Mouse (Mus musculus): ENCODE data around the gene Gm815. TPM values are rescaled to one million over a fixed set of nuclear protein-coding genes. Genes with fewer than 3 reads are reported as not detected.

The Gm815 gene
- polyA plus RNA-seq (2016; fragmentation: Nextera tagmentation; extraction: Ambion mirVana) = not detected in 2 replicates

DNA sequence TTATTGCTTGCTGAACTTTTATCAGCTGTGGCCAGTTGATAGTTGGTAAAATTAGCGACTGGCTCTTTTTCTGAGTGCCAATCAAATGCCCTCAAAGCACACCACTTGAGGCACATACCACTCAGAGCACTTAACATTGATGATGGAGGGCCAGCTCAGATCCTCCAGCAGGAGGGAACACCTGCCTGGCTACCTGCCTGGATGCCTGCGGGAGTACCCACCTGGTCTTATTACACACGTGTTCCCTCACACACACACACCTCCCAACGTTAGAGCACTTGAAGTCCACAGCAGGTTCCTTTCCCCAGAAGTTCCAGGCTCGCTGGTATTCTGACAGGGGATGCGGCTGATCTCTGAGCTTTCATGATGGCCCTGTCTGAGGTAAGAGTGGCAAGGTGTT, at the start of gene Gm815:
TSS of gene Gm815 (plus strand) at position 266 of the 400 bp plus-strand sequence.
- Histone ChIP-seq H3K9me3 (replicated peaks) (no peaks in the 10 kb centered on the region), H3K4me2 (no peak within 1 kb of the TSS), H3K9ac (no peak within 1 kb of the TSS), H3K4me3 (no peak within 1 kb of the TSS), H3K27ac (no peak within 1 kb of the TSS), H3K36me3 (no peaks in the 10 kb centered on the region), H3K27me3 (replicated peaks) (no peaks in the 10 kb centered on the region), H3K4me1 (no peaks in the 10 kb centered on the region)
- no peak for ATAC-seq
- WGBS (ENCODE audit: insufficient replicate concordance) = 60% methylated on average over 6 of the region's 6 CpGs

DNA sequence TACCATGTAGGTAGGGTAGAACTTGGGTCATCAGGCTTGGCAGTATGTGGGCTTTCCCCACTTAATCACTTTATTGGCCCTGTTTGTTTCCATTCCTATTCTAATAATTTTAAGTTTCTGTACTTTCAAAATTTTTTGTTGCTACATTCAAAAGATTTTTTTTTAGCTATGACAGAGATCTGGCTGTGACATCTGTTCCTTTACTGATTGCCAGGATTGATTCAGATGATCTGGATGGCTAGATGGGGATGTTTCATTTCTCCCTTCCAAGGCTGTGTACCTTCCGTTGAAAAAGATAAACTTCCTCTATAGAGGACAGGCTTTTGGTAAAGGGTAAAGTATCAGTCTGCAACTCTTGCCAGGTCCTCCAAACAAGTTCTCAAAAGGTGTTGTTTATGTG, 48.1 kb upstream of the Gm815 start:
- ATAC-seq = no peak
- H3K9ac ChIP-seq = no peak overlapping the region
- H3K4me3 ChIP-seq = no peak overlapping the region
- WGBS (ENCODE audit: insufficient replicate concordance) = 43% methylated on average over 1 of the region's 1 CpGs
- H3K27me3 ChIP-seq (replicated peaks) = no peaks in the 10 kb centered on the region
- H3K27ac ChIP-seq = no peak overlapping the region
- no peak overlapping the region for H3K4me2 ChIP-seq
- no peaks in the 10 kb centered on the region for H3K4me1 ChIP-seq
- no peaks in the 10 kb centered on the region for H3K36me3 ChIP-seq
- H3K9me3 ChIP-seq (replicated peaks) = no peaks in the 10 kb centered on the region

DNA sequence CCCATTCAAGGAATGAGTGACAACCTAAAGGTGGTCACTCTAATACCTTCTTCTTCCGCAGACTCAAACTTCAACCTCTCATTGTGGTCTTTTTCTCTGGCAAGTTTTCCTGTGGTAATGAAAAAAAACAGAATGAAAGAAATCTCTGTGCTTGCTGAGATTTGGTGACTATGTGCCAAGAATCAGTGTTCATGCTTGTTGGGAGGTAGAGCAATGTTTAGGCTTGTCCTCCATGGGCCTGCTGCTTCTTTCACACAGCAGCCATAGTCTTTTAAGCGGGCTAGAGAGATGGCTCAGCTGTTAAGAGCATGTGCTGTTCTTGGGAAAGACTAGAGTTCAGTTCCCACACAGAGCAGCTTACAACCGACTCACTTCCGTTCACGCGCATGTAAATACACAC, 41.8 kb upstream of the Gm815 start:
- Histone ChIP-seq H3K27ac (no peak overlapping the region), H3K4me1 (peaks cover 5% of the 10 kb centered on the region; the same call in 1 of the 2 replicates), H3K9ac (no peak overlapping the region), H3K4me2 (no peak overlapping the region), H3K36me3 (no peaks in the 10 kb centered on the region), H3K4me3 (no peak overlapping the region), H3K27me3 (replicated peaks) (no peaks in the 10 kb centered on the region), H3K9me3 (replicated peaks) (no peaks in the 10 kb centered on the region)
- WGBS (ENCODE audit: insufficient replicate concordance) = 83% methylated on average over 6 of the region's 6 CpGs
- ATAC-seq = no peak

DNA sequence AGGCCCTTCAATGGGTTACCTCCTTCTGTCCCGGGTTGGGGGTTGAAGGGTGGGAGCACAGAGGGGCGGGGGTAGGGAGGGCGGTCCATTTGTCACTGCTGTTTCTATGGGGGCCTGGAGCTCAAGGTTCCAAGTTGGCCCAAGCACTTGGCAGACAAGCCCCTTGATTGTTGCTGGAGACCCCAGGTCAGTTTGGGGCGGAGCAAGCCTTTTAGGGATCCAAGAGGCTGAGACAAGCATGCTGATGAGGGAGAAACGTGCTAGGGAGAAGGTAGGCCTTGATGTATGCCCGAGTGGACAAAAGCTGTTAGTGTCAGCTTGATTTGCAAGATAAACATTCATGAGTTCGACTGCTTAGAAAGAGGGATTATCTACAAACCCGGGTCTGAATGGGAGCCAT, 40.9 kb upstream of the Gm815 start:
- no peaks in the 10 kb centered on the region for H3K9me3 ChIP-seq (replicated peaks)
- no peaks in the 10 kb centered on the region for H3K27me3 ChIP-seq (replicated peaks)
- H3K4me2 ChIP-seq = peak overlapping the region; percentile 59
- no peaks in the 10 kb centered on the region for H3K36me3 ChIP-seq
- H3K27ac ChIP-seq = no peak overlapping the region
- H3K4me3 ChIP-seq = no peak overlapping the region
- H3K9ac ChIP-seq = no peak overlapping the region
- ATAC-seq = no peak
- H3K4me1 ChIP-seq = peaks cover 5% of the 10 kb centered on the region; the same call in 1 of the 2 replicates
- 35% methylated on average over 8 of the region's 8 CpGs for WGBS (ENCODE audit: insufficient replicate concordance)

DNA sequence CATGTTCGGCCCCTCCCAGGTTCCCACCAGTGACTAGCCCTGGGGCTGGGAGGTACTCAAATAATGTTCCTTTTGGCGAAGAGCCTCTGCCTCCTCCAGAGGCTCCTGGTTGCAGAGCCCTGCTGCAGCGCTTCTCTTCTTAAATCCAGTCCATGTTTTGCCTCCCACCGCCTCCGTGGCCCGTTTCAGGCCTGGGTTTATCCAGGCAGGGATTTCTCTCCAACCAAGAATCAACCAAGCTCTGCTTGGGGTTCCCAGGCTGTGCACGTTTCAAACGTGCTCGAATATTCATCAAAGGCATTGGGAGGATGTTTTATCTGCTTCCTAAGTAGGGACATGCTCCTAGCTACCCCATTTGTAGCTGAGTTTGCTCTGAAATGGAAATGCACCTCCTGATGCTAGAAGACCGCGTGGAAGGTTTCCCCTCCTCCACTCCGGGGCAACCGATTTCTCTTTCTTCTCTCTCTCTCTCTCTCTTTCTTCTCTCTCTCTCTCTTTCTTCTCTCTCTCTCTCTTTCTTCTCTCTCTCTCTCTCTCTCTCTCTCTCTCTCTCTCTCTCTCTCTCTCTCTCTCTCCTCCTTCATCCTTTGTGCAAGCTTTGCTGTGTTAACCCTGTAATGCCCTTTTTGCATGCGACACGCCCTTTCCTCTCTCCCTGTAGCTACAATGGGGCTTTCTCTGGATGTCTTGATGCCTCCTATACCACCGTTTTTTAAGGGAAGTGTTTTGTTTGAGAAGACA, 40.2 kb upstream of the Gm815 start:
- Histone ChIP-seq H3K36me3 (no peaks in the 10 kb centered on the region), H3K4me2 (peak overlapping the region; percentile 59), H3K27ac (peak overlapping the region; percentile 37; the same call in 1 of the 2 replicates), H3K27me3 (replicated peaks) (no peaks in the 10 kb centered on the region), H3K9me3 (replicated peaks) (no peaks in the 10 kb centered on the region), H3K9ac (peak overlapping the region; percentile 7; the same call in 1 of the 2 replicates), H3K4me1 (peaks cover 5% of the 10 kb centered on the region; the same call in 1 of the 2 replicates), H3K4me3 (peak overlapping the region; percentile 53)
- WGBS (ENCODE audit: insufficient replicate concordance) = 2% methylated on average over 16 of the region's 16 CpGs
- peak; percentile 70 for ATAC-seq

DNA sequence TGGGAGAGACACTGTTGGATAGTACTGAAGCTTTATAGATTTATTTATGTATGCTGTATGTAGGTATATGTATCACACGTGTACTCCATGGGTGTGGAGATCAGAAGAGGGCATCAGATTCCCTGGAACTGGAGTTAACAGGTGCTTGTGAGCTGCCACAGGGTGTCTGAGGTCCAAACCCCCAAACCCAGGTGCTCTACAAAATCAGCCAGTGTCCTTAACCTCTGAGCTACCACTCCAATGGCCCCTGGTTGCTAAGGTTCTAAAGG, 39.7 kb upstream of the Gm815 start:
- Histone ChIP-seq H3K36me3 (no peaks in the 10 kb centered on the region), H3K9ac (no peak overlapping the region; the same call in 1 of the 2 replicates), H3K4me1 (peaks cover 5% of the 10 kb centered on the region; the same call in 1 of the 2 replicates), H3K27me3 (replicated peaks) (no peaks in the 10 kb centered on the region), H3K9me3 (replicated peaks) (no peaks in the 10 kb centered on the region), H3K4me3 (peak overlapping the region; percentile 53), H3K27ac (no peak overlapping the region; the same call in 1 of the 2 replicates), H3K4me2 (peak overlapping the region; percentile 59)
- WGBS (ENCODE audit: insufficient replicate concordance) = 4% methylated on average over 1 of the region's 1 CpGs
- no peak for ATAC-seq

DNA sequence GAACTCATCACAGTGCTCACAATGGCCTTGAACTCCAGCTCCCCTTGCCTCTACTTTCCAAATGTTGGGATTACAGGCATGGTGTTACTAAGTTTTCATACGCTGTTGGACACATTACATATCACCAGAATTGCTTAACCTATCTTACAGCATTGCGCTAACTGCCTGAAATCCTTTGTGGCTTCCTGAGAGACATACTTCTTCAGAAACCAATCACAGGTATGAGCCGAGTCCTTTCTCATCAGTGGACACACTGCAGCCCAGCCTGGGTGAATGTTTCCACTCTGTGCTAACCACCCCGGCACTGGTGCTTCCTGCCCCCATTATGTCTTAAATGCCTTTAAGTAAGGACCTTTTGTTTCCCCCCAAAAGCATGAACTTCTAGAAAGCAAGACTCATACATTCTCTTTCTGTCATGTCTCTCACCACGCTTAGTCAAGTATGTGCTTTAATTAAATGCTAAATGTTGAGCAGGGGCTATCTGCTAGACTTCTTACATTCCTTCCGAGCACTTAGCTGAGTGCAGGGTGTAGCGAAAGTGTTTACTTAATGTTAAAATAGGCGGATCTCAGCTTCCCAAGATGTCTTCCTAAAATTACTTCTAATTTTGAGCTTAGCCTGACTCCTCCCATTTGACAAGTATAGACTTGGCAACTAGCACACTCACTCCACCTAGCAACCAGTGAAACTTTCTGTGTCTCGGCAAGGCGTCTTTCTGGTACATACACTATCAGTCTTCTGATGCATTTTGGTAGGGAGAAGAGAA, 34.5 kb upstream of the Gm815 start:
- H3K4me1 ChIP-seq = 0 out of 2 replicates have a peak, but pooled peaks cover under 1% of the 10 kb centered on the region
- no peak overlapping the region for H3K27ac ChIP-seq
- WGBS (ENCODE audit: insufficient replicate concordance) = 64% methylated on average over 10 of the region's 10 CpGs
- H3K9ac ChIP-seq = no peak overlapping the region
- H3K9me3 ChIP-seq (replicated peaks) = no peaks in the 10 kb centered on the region
- H3K27me3 ChIP-seq (replicated peaks) = no peaks in the 10 kb centered on the region
- no peaks in the 10 kb centered on the region for H3K36me3 ChIP-seq
- H3K4me2 ChIP-seq = no peak overlapping the region
- no peak for ATAC-seq
- H3K4me3 ChIP-seq = no peak overlapping the region

DNA sequence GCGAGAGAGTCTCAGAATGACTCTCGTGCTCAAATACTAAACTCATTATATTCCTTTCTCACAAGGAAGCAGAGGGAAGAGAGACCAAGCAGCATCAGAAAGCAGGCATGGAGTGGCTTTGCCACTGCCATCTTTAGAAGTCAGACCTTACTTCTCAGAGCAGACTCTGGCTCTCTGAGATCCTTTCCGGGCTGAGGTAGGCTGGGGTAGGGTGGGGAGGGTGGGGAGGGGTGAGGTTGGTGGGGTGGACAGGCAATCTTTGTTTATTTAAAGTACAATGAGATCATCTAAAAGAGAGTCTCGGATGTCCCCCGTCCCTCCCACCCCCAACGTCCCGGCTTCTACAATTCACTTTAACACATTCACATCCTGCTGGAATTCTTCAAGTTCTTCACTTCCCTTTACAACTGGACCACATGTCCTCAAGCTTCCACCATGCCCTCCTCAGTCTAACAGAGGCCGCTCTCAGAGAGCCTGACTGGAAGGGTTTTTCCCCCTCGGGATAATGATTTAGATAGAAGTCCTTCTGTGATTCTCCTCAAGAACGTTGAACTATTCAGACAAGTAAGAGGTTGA, 33.3 kb upstream of the Gm815 start:
- Histone ChIP-seq H3K4me3 (no peak overlapping the region), H3K9me3 (replicated peaks) (no peaks in the 10 kb centered on the region), H3K4me1 (no peaks in the 10 kb centered on the region), H3K36me3 (no peaks in the 10 kb centered on the region), H3K4me2 (no peak overlapping the region), H3K27ac (no peak overlapping the region), H3K27me3 (replicated peaks) (no peaks in the 10 kb centered on the region), H3K9ac (no peak overlapping the region)
- no peak for ATAC-seq
- WGBS (ENCODE audit: insufficient replicate concordance) = 59% methylated on average over 10 of the region's 10 CpGs

DNA sequence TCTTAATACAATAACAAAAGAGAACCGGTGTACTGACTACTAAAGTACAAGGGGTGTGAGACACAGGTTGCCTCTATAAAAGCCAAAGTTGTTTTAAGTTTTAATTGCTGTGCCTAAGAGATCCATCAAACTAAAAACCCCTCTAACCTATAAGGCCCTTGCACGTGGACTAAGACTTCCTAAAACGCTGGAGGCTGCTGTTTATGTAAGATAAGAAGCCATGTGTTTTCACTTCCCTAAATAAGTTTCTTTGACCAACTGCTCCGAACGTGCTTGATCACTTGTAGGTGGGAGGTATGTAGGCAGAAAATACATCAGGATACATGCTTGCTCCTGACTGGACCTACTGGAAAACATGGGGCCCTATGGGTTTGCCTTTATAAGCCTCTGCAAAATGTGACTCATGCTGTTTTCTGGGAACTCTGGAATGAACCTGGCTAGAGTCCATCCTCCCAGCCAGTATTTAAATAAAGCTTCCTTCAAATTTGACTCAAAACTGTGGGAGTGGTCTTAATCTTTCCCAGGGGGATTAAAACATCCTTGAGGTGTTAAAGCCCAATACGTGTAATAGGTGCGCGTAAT, 31.9 kb upstream of the Gm815 start:
- no peak overlapping the region for H3K27ac ChIP-seq
- ATAC-seq = no peak
- 48% methylated on average over 8 of the region's 8 CpGs for WGBS (ENCODE audit: insufficient replicate concordance)

DNA sequence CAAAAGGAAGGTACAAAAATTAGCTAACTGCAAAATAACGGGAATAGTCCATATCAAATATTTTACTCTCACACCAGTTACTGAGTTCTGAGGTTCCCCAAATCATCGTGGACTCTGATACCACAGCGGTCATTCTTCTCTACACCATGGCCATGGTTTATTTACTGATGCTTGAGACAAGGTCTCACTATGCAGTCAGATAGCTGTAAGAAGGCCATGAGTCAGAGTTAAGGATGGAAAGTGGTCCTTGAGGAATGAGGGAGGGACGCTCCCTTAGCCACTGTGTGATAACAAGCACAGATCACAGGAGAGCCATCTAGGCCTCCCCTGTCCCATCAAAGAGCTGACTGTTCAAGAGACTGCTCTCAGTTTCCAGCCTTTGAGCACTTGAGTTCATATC, 31.0 kb upstream of the Gm815 start:
- ATAC-seq = no peak
- no peak overlapping the region for H3K4me3 ChIP-seq
- no peaks in the 10 kb centered on the region for H3K36me3 ChIP-seq
- no peak overlapping the region for H3K27ac ChIP-seq
- 68% methylated on average over 4 of the region's 4 CpGs for WGBS (ENCODE audit: insufficient replicate concordance)
- no peaks in the 10 kb centered on the region for H3K4me1 ChIP-seq
- H3K9me3 ChIP-seq (replicated peaks) = no peaks in the 10 kb centered on the region
- no peaks in the 10 kb centered on the region for H3K27me3 ChIP-seq (replicated peaks)
- H3K4me2 ChIP-seq = no peak overlapping the region
- no peak overlapping the region for H3K9ac ChIP-seq

More for the DNA sequence above, 31.9 kb upstream of the Gm815 start:
- Histone ChIP-seq H3K4me2 (no peak overlapping the region), H3K4me1 (no peaks in the 10 kb centered on the region), H3K9ac (no peak overlapping the region), H3K4me3 (no peak overlapping the region), H3K27me3 (replicated peaks) (no peaks in the 10 kb centered on the region), H3K36me3 (no peaks in the 10 kb centered on the region), H3K9me3 (replicated peaks) (no peaks in the 10 kb centered on the region)

DNA sequence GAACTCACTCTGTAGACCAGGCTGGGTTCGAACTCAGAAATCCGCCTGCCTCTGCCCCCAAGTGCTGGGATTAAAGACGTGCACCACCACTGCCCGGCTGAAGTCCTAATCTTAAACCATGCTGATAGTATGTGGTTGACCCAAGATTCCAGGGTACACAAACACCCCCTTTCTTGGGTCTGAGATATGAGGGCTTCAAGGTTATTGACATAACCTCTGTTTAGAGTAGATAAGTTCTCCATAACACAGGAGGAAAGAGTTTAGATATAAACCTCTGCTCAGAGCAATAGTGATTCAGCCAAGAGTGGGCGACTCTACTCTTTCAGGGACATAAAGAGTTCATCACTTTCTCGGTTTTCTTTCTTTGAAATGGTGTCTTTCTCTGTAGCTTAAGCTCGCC, 30.5 kb upstream of the Gm815 start:
- Histone ChIP-seq H3K4me2 (no peak overlapping the region), H3K4me3 (no peak overlapping the region), H3K36me3 (no peaks in the 10 kb centered on the region), H3K9me3 (replicated peaks) (no peaks in the 10 kb centered on the region), H3K27me3 (replicated peaks) (no peaks in the 10 kb centered on the region), H3K4me1 (no peaks in the 10 kb centered on the region), H3K9ac (no peak overlapping the region), H3K27ac (no peak overlapping the region)
- WGBS (ENCODE audit: insufficient replicate concordance) = 46% methylated on average over 7 of the region's 7 CpGs
- ATAC-seq = no peak
